Mouse (Mus musculus): ENCODE data around the gene 2310046K23Rik. TPM values are rescaled to one million over a fixed set of nuclear protein-coding genes. Genes with fewer than 3 reads are reported as not detected.

Gene 2310046K23Rik
- not detected in 2 replicates for polyA plus RNA-seq (2014; fragmentation: Nextera tagmentation; extraction: Ambion mirVana)

GRCm38 (mm10) chr3:92534411-92534810, at the start of gene 2310046K23Rik:
TSS of gene 2310046K23Rik (minus strand) at chr3:92534511.
- ATAC-seq (ENCODE audit: low FRiP score) (no peak), DNase-seq (ENCODE audit: low spot score) (no peak)
- Histone ChIP-seq H3K9me3 (ENCODE audit: control insufficient read depth, low read length) (no peaks in the 10 kb centered on the region), H3K27ac (ENCODE audit: low read depth, low read length) (no peak within 1 kb of the TSS), H3K9ac (ENCODE audit: low read depth, low read length) (no peak within 1 kb of the TSS), H3K4me3 (ENCODE audit: low read depth, low read length) (no peak within 1 kb of the TSS), H3K4me2 (replicated peaks; ENCODE audit: low read depth, low read length) (no peak within 1 kb of the TSS), H3K4me1 (replicated peaks; ENCODE audit: control insufficient read depth, insufficient read depth, low read length) (no peaks in the 10 kb centered on the region), H3K27me3 (ENCODE audit: control insufficient read depth, insufficient read depth, low read length) (no peaks in the 10 kb centered on the region), H3K36me3 (ENCODE audit: control insufficient read depth, insufficient read depth, low read length) (no peaks in the 10 kb centered on the region)
- WGBS, result 95% methylated on average over 3 of the region's 3 CpGs

DNA sequence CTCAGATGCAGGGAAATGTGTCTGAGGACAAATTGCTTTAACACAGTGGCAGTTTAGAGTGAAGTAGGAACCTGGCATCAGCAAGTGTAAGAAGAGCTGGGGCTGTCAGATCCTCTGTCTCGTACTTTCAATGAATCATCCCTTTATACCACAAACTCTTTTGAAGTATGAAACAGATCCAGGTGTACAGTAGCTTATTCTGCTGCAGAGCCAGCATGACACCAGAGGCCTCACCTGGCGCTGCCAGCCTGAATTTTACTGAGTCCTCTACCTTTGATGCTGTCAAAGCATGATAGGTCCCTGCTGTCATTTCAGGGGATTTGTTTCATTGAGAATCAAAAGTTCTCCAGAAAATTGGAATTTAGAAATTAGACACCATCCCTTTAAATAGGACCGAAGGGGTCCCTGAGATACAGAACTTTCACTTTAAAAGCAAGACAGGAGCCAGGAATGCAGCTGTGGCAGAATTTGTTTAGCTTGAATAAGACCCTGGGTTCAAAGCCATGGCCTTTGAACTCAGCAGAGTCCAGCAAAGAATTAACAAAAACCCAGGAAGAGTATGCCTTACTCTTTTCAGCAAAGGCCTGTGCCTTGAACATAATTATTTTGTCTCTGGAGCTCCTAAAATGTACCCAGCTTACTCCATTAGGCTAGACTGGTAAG, 49.0 kb upstream of the 2310046K23Rik start:
- Histone ChIP-seq H3K9me3 (ENCODE audit: control insufficient read depth, low read length) (no peaks in the 10 kb centered on the region), H3K27ac (ENCODE audit: low read depth, low read length) (no peak overlapping the region), H3K4me3 (ENCODE audit: low read depth, low read length) (no peak overlapping the region), H3K9ac (ENCODE audit: low read depth, low read length) (no peak overlapping the region), H3K36me3 (ENCODE audit: control insufficient read depth, insufficient read depth, low read length) (no peaks in the 10 kb centered on the region), H3K4me1 (replicated peaks; ENCODE audit: control insufficient read depth, insufficient read depth, low read length) (no peaks in the 10 kb centered on the region), H3K27me3 (ENCODE audit: control insufficient read depth, insufficient read depth, low read length) (no peaks in the 10 kb centered on the region), H3K4me2 (replicated peaks; ENCODE audit: low read depth, low read length) (no peak overlapping the region)
- 57% methylated on average over 3 of the region's 3 CpGs for WGBS
- DNase-seq (ENCODE audit: low spot score) (no peak), ATAC-seq (ENCODE audit: low FRiP score) (no peak)

DNA sequence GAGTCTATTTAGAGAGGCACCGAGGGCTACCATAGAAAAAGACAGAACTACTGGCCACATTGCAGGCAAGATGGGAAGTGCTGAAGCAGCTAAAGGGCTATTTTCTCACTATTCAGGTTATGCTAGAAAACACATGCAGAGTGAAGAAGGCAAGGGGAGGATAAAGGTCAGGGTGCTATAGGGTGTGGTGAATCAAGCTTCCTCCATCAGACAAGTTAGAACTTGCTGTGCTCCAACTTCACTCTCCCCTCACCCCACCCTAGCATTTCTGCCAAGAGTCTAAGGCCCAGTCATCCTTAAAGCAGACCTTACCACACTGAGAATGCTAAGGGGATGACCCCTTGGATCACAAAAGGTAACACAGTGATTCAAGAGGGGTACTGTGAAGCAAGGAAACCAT, 45.2 kb upstream of the 2310046K23Rik start:
- Histone ChIP-seq H3K9me3 (ENCODE audit: control insufficient read depth, low read length) (no peaks in the 10 kb centered on the region), H3K27ac (ENCODE audit: low read depth, low read length) (no peak overlapping the region), H3K36me3 (ENCODE audit: control insufficient read depth, insufficient read depth, low read length) (no peaks in the 10 kb centered on the region), H3K4me3 (ENCODE audit: low read depth, low read length) (no peak overlapping the region), H3K4me1 (replicated peaks; ENCODE audit: control insufficient read depth, insufficient read depth, low read length) (no peaks in the 10 kb centered on the region), H3K27me3 (ENCODE audit: control insufficient read depth, insufficient read depth, low read length) (no peaks in the 10 kb centered on the region), H3K4me2 (replicated peaks; ENCODE audit: low read depth, low read length) (no peak overlapping the region), H3K9ac (ENCODE audit: low read depth, low read length) (no peak overlapping the region)
- DNase-seq (ENCODE audit: low spot score) (no peak), ATAC-seq (ENCODE audit: low FRiP score) (no peak)
- WGBS, result 92% methylated on average over 1 of the region's 1 CpGs

DNA sequence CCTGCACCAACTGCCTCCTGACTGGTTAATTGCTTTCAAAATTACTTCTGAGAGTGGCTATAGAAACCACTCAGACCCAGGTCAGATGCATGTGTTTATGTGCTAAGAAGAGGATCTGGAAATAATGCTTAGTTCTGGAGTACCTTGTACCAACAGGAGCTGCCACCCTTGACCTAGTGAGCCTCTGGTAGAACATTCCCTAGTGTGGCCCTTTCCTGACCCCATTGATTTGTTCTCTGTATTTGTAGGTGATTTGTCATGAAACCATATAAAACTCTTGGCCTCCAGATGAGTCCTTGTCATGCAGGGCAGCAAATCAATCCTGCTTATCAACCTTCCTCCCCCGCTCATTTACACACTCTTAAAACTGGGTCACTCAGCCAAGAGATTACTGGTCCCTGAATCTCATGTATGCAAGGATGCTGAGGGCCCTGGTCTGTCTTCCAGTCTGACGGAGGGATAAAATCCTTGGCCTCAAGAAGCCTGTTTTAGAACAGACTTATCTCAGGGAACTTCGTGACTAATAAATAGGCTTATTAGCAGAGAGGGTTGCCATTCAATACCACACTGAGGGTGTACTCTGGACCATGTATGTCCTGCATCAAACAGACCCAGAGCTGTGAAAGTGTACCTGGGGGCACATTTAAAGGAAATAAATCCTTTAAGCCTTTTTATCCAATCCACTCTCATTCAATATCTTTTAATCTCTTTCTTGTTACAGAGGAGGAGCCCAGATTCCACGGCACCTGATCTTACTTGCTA, 44.5 kb upstream of the 2310046K23Rik start:
- Histone ChIP-seq H3K4me2 (replicated peaks; ENCODE audit: low read depth, low read length) (no peak overlapping the region), H3K4me3 (ENCODE audit: low read depth, low read length) (no peak overlapping the region), H3K9ac (ENCODE audit: low read depth, low read length) (no peak overlapping the region), H3K9me3 (ENCODE audit: control insufficient read depth, low read length) (no peaks in the 10 kb centered on the region), H3K27ac (ENCODE audit: low read depth, low read length) (no peak overlapping the region), H3K4me1 (replicated peaks; ENCODE audit: control insufficient read depth, insufficient read depth, low read length) (no peaks in the 10 kb centered on the region), H3K27me3 (ENCODE audit: control insufficient read depth, insufficient read depth, low read length) (no peaks in the 10 kb centered on the region), H3K36me3 (ENCODE audit: control insufficient read depth, insufficient read depth, low read length) (no peaks in the 10 kb centered on the region)
- DNase-seq (ENCODE audit: low spot score), result no peak
- 86% methylated on average over 4 of the region's 4 CpGs for WGBS
- 0 out of 2 replicates have a peak, but pooled peaks have one; percentile 30 for ATAC-seq (ENCODE audit: low FRiP score)

DNA sequence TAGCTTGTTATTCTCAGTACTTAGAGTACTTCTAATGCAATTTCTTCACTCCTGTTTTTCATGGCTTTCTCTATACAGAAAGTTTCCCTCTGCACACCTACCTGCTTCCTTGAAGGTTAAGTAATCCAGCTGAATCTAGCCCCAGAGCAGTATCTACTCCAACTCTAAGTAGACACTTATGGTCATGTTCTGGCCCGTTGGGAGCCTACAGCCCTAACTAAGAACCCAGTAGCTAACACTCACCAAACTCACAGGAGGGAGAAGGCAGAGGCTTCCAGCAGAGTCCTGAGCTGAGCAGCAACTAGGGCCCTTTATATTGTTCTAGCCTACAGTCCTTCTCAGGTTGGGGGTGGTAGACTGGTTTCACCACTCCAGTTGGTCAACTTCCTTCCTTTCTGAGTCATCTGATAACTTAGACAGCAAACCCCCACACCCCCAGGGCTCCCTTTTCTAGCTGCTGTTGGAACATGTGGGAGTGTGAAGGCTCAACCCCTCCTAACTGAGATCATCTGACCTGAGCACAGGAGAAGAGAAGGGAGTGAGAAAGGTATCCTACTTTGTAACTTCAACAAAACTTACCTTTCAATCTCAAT, 39.2 kb upstream of the 2310046K23Rik start, which contains the start of gene Ivl:
TSS of gene Ivl (minus strand) at position 287 of the 593 bp plus-strand sequence.
- Histone ChIP-seq H3K27ac (ENCODE audit: low read depth, low read length) (no peak within 1 kb of the TSS), H3K4me3 (ENCODE audit: low read depth, low read length) (no peak within 1 kb of the TSS), H3K9ac (ENCODE audit: low read depth, low read length) (no peak within 1 kb of the TSS), H3K36me3 (ENCODE audit: control insufficient read depth, insufficient read depth, low read length) (no peaks in the 10 kb centered on the region), H3K9me3 (ENCODE audit: control insufficient read depth, low read length) (no peaks in the 10 kb centered on the region), H3K4me1 (replicated peaks; ENCODE audit: control insufficient read depth, insufficient read depth, low read length) (no peaks in the 10 kb centered on the region), H3K4me2 (replicated peaks; ENCODE audit: low read depth, low read length) (no peak within 1 kb of the TSS), H3K27me3 (ENCODE audit: control insufficient read depth, insufficient read depth, low read length) (no peaks in the 10 kb centered on the region)
- ATAC-seq (ENCODE audit: low FRiP score) (no peak), DNase-seq (ENCODE audit: low spot score) (no peak)
- WGBS, result 85% methylated on average over 1 of the region's 1 CpGs

- Histone ChIP-seq H3K4me3 (ENCODE audit: low read depth, low read length) (no peak overlapping the region), H3K9me3 (ENCODE audit: control insufficient read depth, low read length) (no peaks in the 10 kb centered on the region), H3K27me3 (ENCODE audit: control insufficient read depth, insufficient read depth, low read length) (no peaks in the 10 kb centered on the region), H3K9ac (ENCODE audit: low read depth, low read length) (no peak overlapping the region), H3K36me3 (ENCODE audit: control insufficient read depth, insufficient read depth, low read length) (no peaks in the 10 kb centered on the region), H3K4me1 (replicated peaks; ENCODE audit: control insufficient read depth, insufficient read depth, low read length) (no peaks in the 10 kb centered on the region), H3K27ac (ENCODE audit: low read depth, low read length) (no peak overlapping the region), H3K4me2 (replicated peaks; ENCODE audit: low read depth, low read length) (no peak overlapping the region)
- DNase-seq (ENCODE audit: low spot score), result no peak
- WGBS, result 60% methylated on average over 2 of the region's 2 CpGs
- ATAC-seq (ENCODE audit: low FRiP score), result no peak
Measured at GRCm38 (mm10) chr3:92572514-92573155, 38.3 kb upstream of the 2310046K23Rik start.

DNA sequence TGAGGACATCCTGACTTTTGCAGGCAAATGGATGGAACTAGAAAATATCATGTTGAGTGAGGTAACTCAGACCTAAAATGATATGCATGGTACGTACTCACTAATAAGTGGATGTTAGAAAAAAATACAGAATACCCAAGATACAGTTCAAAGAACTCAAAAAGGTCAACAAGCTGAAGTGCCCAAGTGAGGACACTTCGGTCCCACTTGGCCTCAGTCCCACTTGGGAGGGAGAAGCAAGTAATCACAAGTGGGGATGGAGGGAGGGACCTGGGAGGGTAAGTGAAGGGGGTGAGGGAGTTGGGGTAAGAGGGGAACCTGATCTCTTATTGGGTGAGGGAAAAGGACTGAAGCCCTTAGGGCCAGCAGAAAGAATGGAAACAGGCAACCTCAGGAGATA, 34.4 kb upstream of the 2310046K23Rik start:
- no peaks in the 10 kb centered on the region for H3K27me3 ChIP-seq (ENCODE audit: control insufficient read depth, insufficient read depth, low read length)
- DNase-seq (ENCODE audit: low spot score), result no peak
- H3K4me1 ChIP-seq (replicated peaks; ENCODE audit: control insufficient read depth, insufficient read depth, low read length), result no peaks in the 10 kb centered on the region
- H3K27ac ChIP-seq (ENCODE audit: low read depth, low read length), result no peak overlapping the region
- no peak overlapping the region for H3K4me2 ChIP-seq (replicated peaks; ENCODE audit: low read depth, low read length)
- no peak for ATAC-seq (ENCODE audit: low FRiP score)
- no peaks in the 10 kb centered on the region for H3K36me3 ChIP-seq (ENCODE audit: control insufficient read depth, insufficient read depth, low read length)
- H3K9ac ChIP-seq (ENCODE audit: low read depth, low read length), result no peak overlapping the region
- 85% methylated on average over 2 of the region's 2 CpGs for WGBS
- H3K9me3 ChIP-seq (ENCODE audit: control insufficient read depth, low read length), result no peaks in the 10 kb centered on the region
- no peak overlapping the region for H3K4me3 ChIP-seq (ENCODE audit: low read depth, low read length)

- no peak overlapping the region for H3K27ac ChIP-seq (ENCODE audit: low read depth, low read length)
- no peak overlapping the region for H3K4me2 ChIP-seq (replicated peaks; ENCODE audit: low read depth, low read length)
- H3K4me1 ChIP-seq (replicated peaks; ENCODE audit: control insufficient read depth, insufficient read depth, low read length), result no peaks in the 10 kb centered on the region
- no peak for DNase-seq (ENCODE audit: low spot score)
- H3K9ac ChIP-seq (ENCODE audit: low read depth, low read length), result no peak overlapping the region
- H3K9me3 ChIP-seq (ENCODE audit: control insufficient read depth, low read length), result no peaks in the 10 kb centered on the region
- ATAC-seq (ENCODE audit: low FRiP score), result no peak
- H3K27me3 ChIP-seq (ENCODE audit: control insufficient read depth, insufficient read depth, low read length), result no peaks in the 10 kb centered on the region
- no peaks in the 10 kb centered on the region for H3K36me3 ChIP-seq (ENCODE audit: control insufficient read depth, insufficient read depth, low read length)
- H3K4me3 ChIP-seq (ENCODE audit: low read depth, low read length), result no peak overlapping the region
Measured at GRCm38 (mm10) chr3:92565418-92565817, 31.1 kb upstream of the 2310046K23Rik start.

Data from hindbrain, embryonic 11.5 days (tissue).